Mouse (Mus musculus) spleen, adult 2 months (tissue): ENCODE results near the gene Rin2. TPM values are rescaled to one million over a fixed set of nuclear protein-coding genes. Genes with fewer than 3 reads are reported as not detected.
A peak's percentile ranks its signal among the peaks of the same experiment; 100 is the strongest.

Experiments used
- DNase-seq, 2 experiments: peaks; one replicate each; pipeline versions ENCODE4 v3.0.0 to v3.0.0-alpha.2; 2012 to 2021; ENCODE audit warnings: low spot score in 2 of 2, low read depth in 1 of 2
- H3K27ac ChIP-seq: fragments of 200-500 bp; 2 replicates; pipeline ENCODE4 v1.5.1; 2012; ENCODE audit warnings: low read length, inconsistent platforms; ENCODE audit not compliant: insufficient read depth
- H3K27me3 ChIP-seq: fragments of 200-500 bp; 2 replicates; pipeline ENCODE4 v1.6.1; 2012; ENCODE audit warnings: mild to moderate bottlenecking, moderate library complexity, low read length, inconsistent platforms; ENCODE audit not compliant: control insufficient read depth, insufficient read depth
- H3K36me3 ChIP-seq: fragments of 200-500 bp; 2 replicates; pipeline ENCODE4 v1.6.1; 2012; ENCODE audit warnings: mild to moderate bottlenecking, low read length, inconsistent platforms; ENCODE audit not compliant: control insufficient read depth, insufficient read depth
- H3K4me1 ChIP-seq: fragments of 200-500 bp; 2 replicates; pipeline ENCODE4 v1.6.1; 2011; ENCODE audit warnings: inconsistent platforms; ENCODE audit not compliant: control insufficient read depth, insufficient read depth, insufficient read length
- H3K4me3 ChIP-seq: fragments of 200-500 bp; 2 replicates; pipeline ENCODE4 v1.5.1; 2011; ENCODE audit warnings: mild to moderate bottlenecking, inconsistent platforms; ENCODE audit not compliant: insufficient read depth, insufficient read length; ENCODE audit errors: extremely low read depth
- CTCF ChIP-seq: fragments of 200-500 bp; IDR thresholded peaks from 2 replicates; pipeline ENCODE4 v1.5.1; 2011; ENCODE audit warnings: mild to moderate bottlenecking, inconsistent platforms; ENCODE audit not compliant: insufficient read depth, insufficient read length, insufficient replicate concordance; ENCODE audit errors: extremely low read depth
- POLR2A ChIP-seq: fragments of 200-500 bp; IDR thresholded peaks from 2 replicates; pipeline ENCODE4 v1.6.1; 2011; ENCODE audit warnings: low read depth, low read length, inconsistent platforms
- WGBS: fragments of 180-500 bp; shearing (Covaris S2); methylation state at CpG from one replicate; pipeline ENCODE4 v1.1.7; 2018; 5-methylcytosine and 5-hydroxymethylcytosine counted together
- polyA plus RNA-seq: library from polyadenylated mRNA; depleted of rRNA; stranded (reverse); fragments of >200 nt; gene quantifications from 2 replicates; pipeline ENCODE4 v1.2.3, GENCODE M21; 2012

The Rin2 gene
- polyA plus RNA-seq, 1 experiment, result 2.2 TPM

GRCm38 (mm10) chr2:145674496-145675141 lies 396 bp upstream of the Rin2 start:
- H3K36me3 ChIP-seq, result no peaks in the 10 kb centered on the region
- 0 out of 2 replicates have a peak, but pooled peaks cover 2% of the 10 kb centered on the region for H3K27me3 ChIP-seq
- DNase-seq, result no peak
- no peaks in the 10 kb centered on the region for H3K4me1 ChIP-seq
- 5% methylated on average over 23 of the region's 23 CpGs for WGBS
- TF ChIP-seq POLR2A, result no peak
- TF ChIP-seq CTCF, result no peak
- H3K4me3 ChIP-seq, result peak overlapping the region; percentile 47
- no peak overlapping the region for H3K27ac ChIP-seq

- H3K27me3 ChIP-seq, result 0 out of 2 replicates have a peak, but pooled peaks cover 2% of the 10 kb centered on the region
- H3K4me3 ChIP-seq, result peak overlapping the region; percentile 47; the same call in 1 of the 2 replicates
- H3K27ac ChIP-seq, result no peak overlapping the region; the same call in 1 of the 2 replicates
- H3K36me3 ChIP-seq, result no peaks in the 10 kb centered on the region
- no peaks in the 10 kb centered on the region for H3K4me1 ChIP-seq
- DNase-seq, result no peak
- TF ChIP-seq POLR2A (no peak), CTCF (no peak)
- WGBS, result 18% methylated on average over 27 of the region's 27 CpGs
Observed at GRCm38 (mm10) chr2:145675756-145676543, 935 bp downstream of the Rin2 start.

DNA sequence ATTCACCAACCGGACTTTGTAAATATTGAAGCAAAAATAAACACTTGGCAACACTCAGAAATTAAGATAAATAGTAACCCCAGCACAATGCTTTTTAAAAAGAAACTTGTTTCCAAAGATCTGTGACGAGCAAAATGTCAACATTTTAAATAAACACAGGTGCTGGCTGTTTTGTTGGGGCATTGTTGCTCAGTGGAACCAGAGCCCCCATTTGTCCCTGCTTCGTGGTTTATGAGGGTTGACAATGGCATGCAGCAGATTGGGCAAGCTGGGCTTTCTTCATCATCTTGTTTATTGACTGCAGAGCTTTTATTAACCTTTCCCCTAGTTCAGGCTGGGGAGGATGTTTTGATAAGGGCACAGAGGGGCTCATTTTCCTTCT lies 1.5 kb downstream of the Rin2 start:
- no peak overlapping the region for H3K4me3 ChIP-seq
- H3K27ac ChIP-seq, result no peak overlapping the region

GRCm38 (mm10) chr2:145676936-145677335 lies 1.9 kb downstream of the Rin2 start:
- DNase-seq, result no peak
- no peak overlapping the region for H3K4me3 ChIP-seq
- H3K4me1 ChIP-seq, result no peaks in the 10 kb centered on the region
- TF ChIP-seq CTCF, result no peak
- no peak for TF ChIP-seq POLR2A
- 86% methylated on average over 2 of the region's 2 CpGs for WGBS
- H3K27me3 ChIP-seq, result 0 out of 2 replicates have a peak, but pooled peaks cover 2% of the 10 kb centered on the region
- H3K36me3 ChIP-seq, result no peaks in the 10 kb centered on the region
- no peak overlapping the region for H3K27ac ChIP-seq

More for the DNA sequence above, 1.5 kb downstream of the Rin2 start:
- H3K36me3 ChIP-seq, result no peaks in the 10 kb centered on the region
- 0 out of 2 replicates have a peak, but pooled peaks cover 2% of the 10 kb centered on the region for H3K27me3 ChIP-seq
- no peak for DNase-seq
- H3K4me1 ChIP-seq, result no peaks in the 10 kb centered on the region
- 49% methylated on average over 3 of the region's 3 CpGs for WGBS
- TF ChIP-seq CTCF (no peak), POLR2A (no peak)

DNA sequence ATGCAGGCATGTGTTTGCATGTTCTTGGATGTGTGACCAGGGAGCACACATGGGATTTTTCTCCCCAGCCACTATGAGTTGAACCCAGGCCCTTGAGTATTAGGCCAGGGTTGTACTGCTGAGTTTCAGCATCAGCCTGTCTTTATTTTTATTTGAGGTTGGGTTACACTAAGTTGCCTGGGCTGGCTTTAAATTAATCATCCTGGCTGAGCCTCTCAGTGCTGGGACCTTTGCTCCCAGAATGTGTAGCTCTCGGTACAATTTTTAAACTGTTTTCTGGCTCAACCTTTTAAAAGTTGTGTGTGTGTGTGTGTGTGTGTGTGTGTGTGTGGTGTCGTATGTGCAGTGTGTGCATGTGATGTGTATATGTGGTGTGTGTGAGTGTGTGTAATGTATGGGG lies 5.1 kb downstream of the Rin2 start:
- no peak for DNase-seq
- Histone ChIP-seq H3K36me3 (no peaks in the 10 kb centered on the region), H3K27me3 (0 out of 2 replicates have a peak, but pooled peaks cover 2% of the 10 kb centered on the region), H3K4me1 (no peaks in the 10 kb centered on the region), H3K4me3 (no peak overlapping the region), H3K27ac (no peak overlapping the region)
- 93% methylated on average over 2 of the region's 2 CpGs for WGBS
- no peak for TF ChIP-seq CTCF
- no peak for TF ChIP-seq POLR2A

- Histone ChIP-seq H3K36me3 (no peaks in the 10 kb centered on the region), H3K27me3 (0 out of 2 replicates have a peak, but pooled peaks cover 2% of the 10 kb centered on the region), H3K27ac (no peak overlapping the region), H3K4me3 (no peak overlapping the region), H3K4me1 (no peaks in the 10 kb centered on the region)
- WGBS, result 91% methylated on average over 9 of the region's 9 CpGs
- TF ChIP-seq POLR2A (no peak), CTCF (no peak)
- DNase-seq, result no peak
Observed at GRCm38 (mm10) chr2:145680762-145681161, 5.7 kb downstream of the Rin2 start.
